Mouse (Mus musculus): ENCODE measurements around the gene Cat. TPM values are rescaled to one million over a fixed set of nuclear protein-coding genes. Genes with fewer than 3 reads are reported as not detected.

Gene Cat
- 91.5 and 143 TPM in 2 replicates for total RNA-seq (2014; rRNA removed; ENCODE audit: low replicate concordance)
- 76.8 and 77.7 TPM in 2 replicates for polyA plus RNA-seq (2015; fragmentation: Nextera tagmentation; extraction: Ambion mirVana)

GRCm38 (mm10) chr2:103484617-103485401 is at the start of gene Cat:
Gene Cat (minus strand): TSS chr2:103485160.
- peak within 1 kb of the TSS; percentile 99 for H3K27ac ChIP-seq (ENCODE audit: low read depth)
- WGBS: under 1% methylated on average over 40 of the region's 41 CpGs
- DNase-seq (ENCODE audit: low spot score): peak; percentile 97
- peak; percentile 98 for ATAC-seq (ENCODE audit: insufficient read depth, low read depth)
- no peaks in the 10 kb centered on the region for H3K9me3 ChIP-seq (replicated peaks; ENCODE audit: control insufficient read depth, low read length)
- peak; percentile 64; the same call in 1 of the 2 replicates for TF ChIP-seq EP300 (IDR thresholded peaks at IDR 0.05; ENCODE audit: low read depth)
- TF ChIP-seq CTCF (IDR thresholded peaks at IDR 0.05; ENCODE audit: low read depth): no peak
- H3K36me3 ChIP-seq (replicated peaks; ENCODE audit: control insufficient read depth, insufficient read depth, low read length): no peaks in the 10 kb centered on the region
- no peaks in the 10 kb centered on the region for H3K27me3 ChIP-seq (ENCODE audit: control insufficient read depth, insufficient read depth, low read length)
- H3K4me3 ChIP-seq (ENCODE audit: low read depth, low read length): peak within 1 kb of the TSS; percentile 88
- peak within 1 kb of the TSS; percentile 93 for H3K9ac ChIP-seq (replicated peaks; ENCODE audit: low read depth, low read length)
- H3K4me2 ChIP-seq (ENCODE audit: low read depth, low read length): peak within 1 kb of the TSS; percentile 85
- H3K4me1 ChIP-seq (ENCODE audit: control insufficient read depth, insufficient read depth): peaks cover 14% of the 10 kb centered on the region

DNA sequence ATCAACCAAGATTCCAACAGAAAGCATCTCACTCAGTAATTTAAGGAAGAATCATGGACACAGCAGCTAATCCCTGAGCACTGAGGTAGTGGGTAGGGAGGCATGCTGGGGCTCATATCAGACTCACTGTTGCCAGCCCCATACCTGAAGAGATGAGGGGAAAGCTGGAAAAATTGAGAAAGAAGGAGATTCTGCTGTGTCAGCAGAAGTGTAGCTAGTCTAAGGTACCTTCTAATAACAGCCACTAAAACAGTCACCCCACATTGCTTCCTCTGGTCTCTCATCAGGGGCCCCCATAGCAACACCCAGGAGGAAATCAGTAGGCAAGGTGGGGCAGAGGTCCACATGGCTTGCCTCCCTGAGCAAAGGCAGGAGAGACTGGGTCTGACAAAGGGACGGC is 40.6 kb upstream of the Cat start:
- Histone ChIP-seq H3K4me2 (ENCODE audit: low read depth, low read length) (no peak overlapping the region), H3K4me1 (ENCODE audit: control insufficient read depth, insufficient read depth) (no peaks in the 10 kb centered on the region), H3K27me3 (ENCODE audit: control insufficient read depth, insufficient read depth, low read length) (no peaks in the 10 kb centered on the region), H3K4me3 (ENCODE audit: low read depth, low read length) (no peak overlapping the region), H3K9me3 (replicated peaks; ENCODE audit: control insufficient read depth, low read length) (no peaks in the 10 kb centered on the region), H3K9ac (replicated peaks; ENCODE audit: low read depth, low read length) (no peak overlapping the region), H3K27ac (ENCODE audit: low read depth) (no peak overlapping the region), H3K36me3 (replicated peaks; ENCODE audit: control insufficient read depth, insufficient read depth, low read length) (no peaks in the 10 kb centered on the region)
- DNase-seq (ENCODE audit: low spot score) (no peak), ATAC-seq (ENCODE audit: insufficient read depth, low read depth) (no peak)
- TF ChIP-seq EP300 (IDR thresholded peaks at IDR 0.05; ENCODE audit: low read depth): no peak
- no peak for TF ChIP-seq CTCF (IDR thresholded peaks at IDR 0.05; ENCODE audit: low read depth)
- 76% methylated on average over 1 of the region's 1 CpGs for WGBS

DNA sequence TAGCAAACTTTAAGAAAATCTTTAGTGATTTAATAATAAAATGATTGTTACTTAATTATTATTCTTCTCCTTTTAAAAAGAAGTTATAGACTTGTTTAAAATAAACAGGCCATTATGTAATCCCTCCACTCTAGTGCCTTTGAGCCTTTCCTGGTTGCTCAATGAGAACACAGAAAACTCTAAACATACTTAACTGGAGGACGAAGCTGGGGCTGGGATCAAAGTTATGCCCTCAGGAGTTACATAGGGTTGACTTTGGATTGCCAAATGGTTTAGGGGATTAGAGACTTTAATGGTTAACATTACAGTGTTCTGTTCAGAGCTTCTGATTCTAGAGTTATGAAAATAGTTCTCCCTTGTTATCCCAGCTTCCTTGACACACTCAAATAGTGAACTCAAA is 31.5 kb upstream of the Cat start:
- Histone ChIP-seq H3K4me3 (ENCODE audit: low read depth, low read length) (no peak overlapping the region), H3K4me1 (ENCODE audit: control insufficient read depth, insufficient read depth) (no peaks in the 10 kb centered on the region), H3K27me3 (ENCODE audit: control insufficient read depth, insufficient read depth, low read length) (no peaks in the 10 kb centered on the region), H3K9me3 (replicated peaks; ENCODE audit: control insufficient read depth, low read length) (no peaks in the 10 kb centered on the region), H3K9ac (replicated peaks; ENCODE audit: low read depth, low read length) (no peak overlapping the region), H3K36me3 (replicated peaks; ENCODE audit: control insufficient read depth, insufficient read depth, low read length) (no peaks in the 10 kb centered on the region), H3K27ac (ENCODE audit: low read depth) (no peak overlapping the region), H3K4me2 (ENCODE audit: low read depth, low read length) (no peak overlapping the region)
- no peak for TF ChIP-seq EP300 (IDR thresholded peaks at IDR 0.05; ENCODE audit: low read depth)
- TF ChIP-seq CTCF (IDR thresholded peaks at IDR 0.05; ENCODE audit: low read depth): no peak
- WGBS: 76% methylated on average over 1 of the region's 1 CpGs
- ATAC-seq (ENCODE audit: insufficient read depth, low read depth): no peak
- no peak for DNase-seq (ENCODE audit: low spot score)

DNA sequence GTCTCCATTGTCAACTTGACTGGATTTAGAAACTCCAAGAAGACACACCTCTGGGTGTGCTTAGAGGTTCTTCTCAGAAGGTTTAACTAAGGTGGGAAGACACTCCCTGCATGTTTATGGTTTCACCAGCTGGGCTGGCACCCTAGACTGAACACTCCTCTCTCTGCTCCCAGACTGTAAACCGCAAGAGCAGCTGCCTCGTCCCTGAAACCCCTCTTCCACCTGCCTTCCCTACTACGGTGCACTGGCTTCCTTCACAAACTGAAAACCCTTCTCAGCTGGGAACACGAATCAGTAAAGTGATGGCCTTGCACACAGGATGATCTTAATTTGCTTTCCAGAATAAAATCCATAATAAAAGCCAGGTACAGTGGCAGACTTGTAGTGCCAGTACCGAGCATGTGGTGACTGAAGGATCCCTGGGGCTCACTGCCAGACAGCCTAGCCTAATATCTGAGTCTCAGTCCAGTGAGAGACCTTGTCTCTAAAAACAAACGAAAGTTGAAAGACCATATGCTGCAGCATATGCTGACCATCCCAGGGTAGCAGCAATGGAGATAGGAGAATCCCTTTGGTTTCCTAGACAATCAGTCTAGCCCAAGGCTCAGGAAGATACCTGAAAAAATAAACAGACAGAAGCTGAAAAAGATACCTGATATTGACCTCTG is 30.7 kb upstream of the Cat start:
- Histone ChIP-seq H3K9ac (replicated peaks; ENCODE audit: low read depth, low read length) (no peak overlapping the region), H3K36me3 (replicated peaks; ENCODE audit: control insufficient read depth, insufficient read depth, low read length) (no peaks in the 10 kb centered on the region), H3K27ac (ENCODE audit: low read depth) (no peak overlapping the region), H3K4me2 (ENCODE audit: low read depth, low read length) (no peak overlapping the region), H3K27me3 (ENCODE audit: control insufficient read depth, insufficient read depth, low read length) (no peaks in the 10 kb centered on the region), H3K4me1 (ENCODE audit: control insufficient read depth, insufficient read depth) (no peaks in the 10 kb centered on the region), H3K4me3 (ENCODE audit: low read depth, low read length) (no peak overlapping the region), H3K9me3 (replicated peaks; ENCODE audit: control insufficient read depth, low read length) (no peaks in the 10 kb centered on the region)
- ATAC-seq (ENCODE audit: insufficient read depth, low read depth): no peak
- 69% methylated on average over 6 of the region's 6 CpGs for WGBS
- no peak for TF ChIP-seq CTCF (IDR thresholded peaks at IDR 0.05; ENCODE audit: low read depth)
- no peak for TF ChIP-seq EP300 (IDR thresholded peaks at IDR 0.05; ENCODE audit: low read depth)
- DNase-seq (ENCODE audit: low spot score): no peak

DNA sequence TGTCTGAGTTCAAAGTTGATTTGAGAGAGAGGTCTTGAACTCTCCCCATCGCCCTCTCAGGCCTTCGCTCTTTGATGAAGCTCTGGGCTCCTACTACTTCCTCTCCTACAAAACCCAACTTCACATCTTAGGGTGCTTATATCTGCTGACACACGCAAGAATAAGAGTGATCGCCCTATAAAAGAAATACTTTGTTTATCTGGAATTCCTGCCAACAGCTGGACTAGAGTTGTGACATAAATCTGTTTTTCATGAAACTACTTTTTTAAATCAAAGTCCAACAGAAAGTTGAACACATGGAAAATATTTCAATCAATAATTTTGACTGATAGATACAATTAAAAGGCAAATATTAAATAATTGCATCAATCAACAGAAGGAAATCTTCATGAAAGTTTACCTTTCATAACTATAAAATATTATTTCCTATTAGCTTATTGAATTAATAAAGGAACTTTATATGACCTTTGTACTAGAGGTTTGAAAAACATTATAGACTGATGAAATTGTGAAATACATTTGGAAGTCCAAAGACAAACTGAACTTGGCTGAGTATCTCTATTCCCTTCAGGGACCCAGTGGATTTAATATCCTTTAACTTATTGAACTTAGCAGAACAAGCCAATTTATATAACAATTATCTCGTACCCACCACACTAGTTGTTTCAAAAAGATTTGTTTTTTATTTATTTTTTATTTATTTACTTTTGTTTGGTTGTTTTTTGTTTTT is 27.3 kb upstream of the Cat start:
- no peak overlapping the region for H3K9ac ChIP-seq (replicated peaks; ENCODE audit: low read depth, low read length)
- H3K27me3 ChIP-seq (ENCODE audit: control insufficient read depth, insufficient read depth, low read length): no peaks in the 10 kb centered on the region
- DNase-seq (ENCODE audit: low spot score) (no peak), ATAC-seq (ENCODE audit: insufficient read depth, low read depth) (no peak)
- 76% methylated on average over 5 of the region's 5 CpGs for WGBS
- H3K36me3 ChIP-seq (replicated peaks; ENCODE audit: control insufficient read depth, insufficient read depth, low read length): no peaks in the 10 kb centered on the region
- H3K27ac ChIP-seq (ENCODE audit: low read depth): no peak overlapping the region
- no peak for TF ChIP-seq EP300 (IDR thresholded peaks at IDR 0.05; ENCODE audit: low read depth)
- TF ChIP-seq CTCF (IDR thresholded peaks at IDR 0.05; ENCODE audit: low read depth): no peak
- no peaks in the 10 kb centered on the region for H3K4me1 ChIP-seq (ENCODE audit: control insufficient read depth, insufficient read depth)
- no peak overlapping the region for H3K4me2 ChIP-seq (ENCODE audit: low read depth, low read length)
- no peaks in the 10 kb centered on the region for H3K9me3 ChIP-seq (replicated peaks; ENCODE audit: control insufficient read depth, low read length)
- H3K4me3 ChIP-seq (ENCODE audit: low read depth, low read length): no peak overlapping the region
